Mouse (Mus musculus) megakaryocyte, embryonic 14.5 days (primary cell): ENCODE measurements at regions not wholly inside any gene's neighbourhood (a gene's known extent, or its start where the extent isn't known, plus 50 kb on each side); places are given as distances from the start of the nearest gene placed in this dataset.

Experiments
- FLI1 ChIP-seq: IDR thresholded peaks from 2 replicates; pipeline ENCODE4 v1.6.1; 2012; ENCODE audit warnings: low read length, inconsistent platforms, mixed read lengths
- GATA1 ChIP-seq: IDR thresholded peaks from 3 replicates; pipeline ENCODE4 v1.6.1; 2012; ENCODE audit warnings: mixed read lengths, low read length, inconsistent platforms, borderline replicate concordance

DNA sequence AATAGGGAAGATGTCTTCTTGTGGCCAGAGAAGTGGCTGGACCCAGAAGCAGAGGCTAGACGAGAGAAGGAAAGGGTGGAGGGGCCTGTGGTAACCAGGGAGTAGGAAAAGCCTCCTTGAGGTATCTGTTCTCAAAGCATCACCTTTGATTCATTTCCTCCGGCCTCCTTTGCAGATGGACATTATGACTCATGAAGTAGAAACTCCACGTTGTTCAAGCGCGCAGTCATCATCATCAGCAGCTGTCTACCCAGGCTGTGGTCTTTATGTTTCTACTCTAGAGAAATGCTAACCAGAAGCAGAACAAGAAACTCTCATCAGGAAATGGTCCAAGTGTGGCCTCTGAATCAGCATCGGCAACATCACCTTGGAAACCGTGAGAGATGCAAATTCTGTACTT is 50.3 kb upstream of the Acpp start:
- TF ChIP-seq GATA1 (no peak), FLI1 (no peak)
